Mouse (Mus musculus) heart, adult 2 months (tissue): Measurements from ENCODE around the gene Sorbs2. TPM values are rescaled to one million over a fixed set of nuclear protein-coding genes. Genes with fewer than 3 reads are reported as not detected.

Experiments
- DNase-seq, 2 experiments: peaks; one replicate each; pipeline ENCODE4 v3.0.0; 2021
- H3K27ac ChIP-seq: fragments of 200-600 bp; 2 replicates; pipeline ENCODE4 v1.8.1; 2022
- H3K27me3 ChIP-seq: fragments of 200-500 bp; 2 replicates; pipeline ENCODE4 v1.6.1; 2012; ENCODE audit warnings: mild to moderate bottlenecking, low read length, inconsistent platforms, mixed read lengths; ENCODE audit not compliant: control insufficient read depth, insufficient read depth
- H3K36me3 ChIP-seq: fragments of 200-500 bp; 2 replicates; pipeline ENCODE4 v1.6.1; 2012; ENCODE audit warnings: low read length, inconsistent platforms; ENCODE audit not compliant: control insufficient read depth, insufficient read depth
- H3K4me1 ChIP-seq: fragments of 200-500 bp; 2 replicates; pipeline ENCODE4 v1.6.1; 2011; ENCODE audit warnings: low read length; ENCODE audit not compliant: control insufficient read depth, insufficient read depth
- H3K4me3 ChIP-seq: fragments of 200-600 bp; 2 replicates; pipeline ENCODE4 v1.8.1; 2022
- H3K79me2 ChIP-seq: fragments of 200-500 bp; replicated peaks from 2 replicates; pipeline ENCODE4 v1.6.1; 2012; ENCODE audit warnings: mild to moderate bottlenecking, inconsistent platforms, low read length, moderate library complexity, mixed read lengths; ENCODE audit not compliant: control insufficient read depth, insufficient read depth
- H3K9ac ChIP-seq: fragments of 200-500 bp; 2 replicates; pipeline ENCODE4 v1.6.1; 2012; ENCODE audit warnings: low read depth, mild to moderate bottlenecking, control low read depth, inconsistent platforms, low read length, mixed read lengths
- CTCF ChIP-seq: fragments of 200-600 bp; IDR thresholded peaks from 2 replicates; pipeline ENCODE4 v1.8.1; 2022; ENCODE audit warnings: antibody characterized with exemption, mild to moderate bottlenecking, moderate library complexity
- EP300 ChIP-seq: fragments of 200-500 bp; IDR thresholded peaks from 2 replicates; pipeline ENCODE4 v1.6.1; 2011; ENCODE audit warnings: low read depth, low read length, control low read depth; ENCODE audit not compliant: insufficient read depth
- POLR2A ChIP-seq: fragments of 200-500 bp; IDR thresholded peaks from 2 replicates; pipeline ENCODE4 v1.6.1; 2011; ENCODE audit warnings: mild to moderate bottlenecking, low read depth, low read length, control low read depth; ENCODE audit not compliant: insufficient read depth
- WGBS: fragments of 180-500 bp; shearing (Covaris S2); methylation state at CpG from one replicate; pipeline ENCODE4 v1.1.7; 2018; 5-methylcytosine and 5-hydroxymethylcytosine counted together
- intact Hi-C: fragments of 180-260 bp; cut with DNase I; formaldehyde crosslinking; loops from one replicate; pipeline ENCODE4 v1.15.1; 2025
- polyA plus RNA-seq: library from polyadenylated mRNA; depleted of rRNA; stranded (reverse); fragments of >200 nt; gene quantifications from 2 replicates; pipeline ENCODE4 v1.2.3, GENCODE M21; 2012
- total RNA-seq, 2 experiments: library from RNA; stranded (reverse); gene quantifications; 2 replicates each; pipeline ENCODE4 v1.2.3; 2021

Gene Sorbs2
- total and polyA plus RNA-seq, 3 experiments = 233 to 581 (median 506) TPM

DNA sequence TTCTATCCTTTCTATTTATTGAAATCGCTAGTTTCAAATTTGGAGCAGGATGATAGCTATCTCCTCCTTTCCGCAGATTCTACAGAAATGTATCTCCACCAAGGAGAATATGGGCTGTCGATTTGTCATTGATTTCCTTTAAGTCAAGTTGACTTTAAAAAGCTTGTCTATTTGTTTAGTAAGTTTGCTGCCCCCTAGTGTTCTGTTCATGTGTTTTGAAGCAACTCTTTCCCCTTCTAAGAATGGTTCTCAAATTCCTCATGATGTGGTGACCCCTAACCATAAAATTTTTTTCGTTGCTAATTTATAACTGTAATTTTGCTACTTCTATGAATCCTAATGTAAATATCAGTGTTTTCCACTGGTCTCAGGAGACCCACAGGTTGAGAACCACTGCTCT, 273.0 kb downstream of the Sorbs2 start:
- intact Hi-C loops = loop anchor here (1.0 to 5.0 kb wide), 2 partner anchors 326 to 418 kb away; no protein-coding TSS in a partner anchor
- Histone ChIP-seq H3K27ac (no peak overlapping the region), H3K4me3 (no peak overlapping the region), H3K79me2 (no peaks in the 10 kb centered on the region), H3K27me3 (no peaks in the 10 kb centered on the region), H3K4me1 (no peaks in the 10 kb centered on the region; the same call in 1 of the 2 replicates), H3K9ac (no peak overlapping the region), H3K36me3 (no peaks in the 10 kb centered on the region; the same call in 1 of the 2 replicates)
- 29% methylated on average over 4 of the region's 4 CpGs for WGBS
- no peak for DNase-seq
- TF ChIP-seq POLR2A (no peak), CTCF (peak; percentile 81), EP300 (no peak)

DNA sequence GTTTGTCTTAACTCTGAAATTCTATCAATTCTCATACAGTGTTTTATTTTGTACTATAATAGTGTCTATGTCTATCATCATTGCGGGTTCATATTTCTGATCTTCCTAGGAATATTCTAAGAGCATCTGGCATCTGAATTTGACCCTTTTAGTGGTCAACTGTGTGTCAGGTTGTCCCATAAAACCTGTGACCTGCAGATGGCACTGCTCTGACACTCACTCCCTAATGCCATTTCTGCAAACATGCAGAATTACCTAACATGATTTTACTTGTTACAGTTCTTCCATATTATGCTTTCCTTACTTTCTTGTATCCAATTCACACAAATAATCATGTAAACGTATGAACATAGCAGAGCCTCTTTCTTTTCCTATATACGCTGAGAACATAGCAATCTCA, 281.0 kb downstream of the Sorbs2 start:
- H3K4me1 ChIP-seq = no peaks in the 10 kb centered on the region
- intact Hi-C loops = no loop called here
- H3K79me2 ChIP-seq = no peaks in the 10 kb centered on the region
- H3K9ac ChIP-seq = no peak overlapping the region
- no peaks in the 10 kb centered on the region for H3K36me3 ChIP-seq
- no peak overlapping the region for H3K27ac ChIP-seq
- TF ChIP-seq CTCF (peak; percentile 55), EP300 (no peak)
- WGBS = 86% methylated on average over 3 of the region's 3 CpGs
- H3K4me3 ChIP-seq = no peak overlapping the region
- H3K27me3 ChIP-seq = no peaks in the 10 kb centered on the region
- DNase-seq = no peak

DNA sequence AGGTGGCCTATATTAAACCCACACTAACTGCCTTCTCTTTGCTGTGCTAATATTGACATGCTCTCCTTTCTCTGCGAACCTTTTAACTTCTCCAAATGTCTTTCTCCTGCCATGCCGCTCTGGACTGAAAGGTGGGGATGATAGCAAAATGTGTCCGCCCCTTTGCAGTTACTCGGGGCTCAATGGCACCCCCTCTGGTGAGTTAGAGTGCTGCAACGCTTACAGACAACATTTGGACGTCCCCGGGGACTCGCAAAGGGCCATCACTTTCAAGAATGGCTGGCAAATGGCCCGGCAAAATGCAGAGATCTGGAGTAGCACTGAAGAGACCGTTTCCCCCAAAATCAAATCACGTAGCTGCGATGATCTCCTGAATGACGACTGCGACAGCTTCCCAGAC, 287.3 kb downstream of the Sorbs2 start:
- H3K27ac ChIP-seq = no peak overlapping the region
- no peak overlapping the region for H3K4me3 ChIP-seq
- no peaks in the 10 kb centered on the region for H3K27me3 ChIP-seq
- TF ChIP-seq POLR2A = no peak
- no peak for TF ChIP-seq EP300
- TF ChIP-seq CTCF = peak; percentile 71
- no peaks in the 10 kb centered on the region for H3K79me2 ChIP-seq
- peak in 1 of 2 experiments; percentile 31 for DNase-seq
- H3K4me1 ChIP-seq = no peaks in the 10 kb centered on the region
- no peak overlapping the region for H3K9ac ChIP-seq
- 75% methylated on average over 14 of the region's 14 CpGs for WGBS
- intact Hi-C loops = loop anchor here (5.0 kb wide), 1 partner anchor 137 kb away; the partner anchor contains the start of gene Ccdc110
- no peaks in the 10 kb centered on the region for H3K36me3 ChIP-seq

DNA sequence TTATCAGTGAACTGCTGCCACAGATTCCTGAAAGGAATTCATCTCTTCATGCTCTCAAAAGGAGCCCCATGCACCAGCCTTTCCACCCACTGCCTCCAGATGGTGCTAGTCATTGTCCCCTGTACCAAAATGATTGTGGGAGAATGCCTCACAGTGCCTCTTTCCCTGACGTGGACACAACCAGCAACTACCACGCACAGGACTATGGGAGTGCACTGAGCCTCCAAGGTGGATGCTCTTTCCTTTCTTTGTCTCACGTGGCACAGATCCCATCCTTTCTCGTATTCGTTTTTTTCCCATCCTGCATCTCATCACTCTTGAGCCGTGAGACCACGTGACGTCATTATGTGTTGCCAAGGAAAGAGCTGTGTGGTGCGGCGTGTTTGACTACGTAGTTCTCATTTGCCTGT, 288.7 kb downstream of the Sorbs2 start:
- Histone ChIP-seq H3K4me1 (no peaks in the 10 kb centered on the region), H3K27me3 (no peaks in the 10 kb centered on the region), H3K9ac (no peak overlapping the region), H3K27ac (no peak overlapping the region), H3K4me3 (no peak overlapping the region), H3K79me2 (no peaks in the 10 kb centered on the region), H3K36me3 (no peaks in the 10 kb centered on the region)
- WGBS = 48% methylated on average over 11 of the region's 11 CpGs
- intact Hi-C loops = loop anchor here (5.0 kb wide), 1 partner anchor 136 kb away; the partner anchor contains the start of gene Ccdc110
- TF ChIP-seq POLR2A = no peak
- TF ChIP-seq CTCF = peak; percentile 76
- peak; percentile 32 to 46 for DNase-seq

GRCm38 (mm10) chr8:45799517-45799916, 291.9 kb downstream of the Sorbs2 start:
- H3K36me3 ChIP-seq = no peaks in the 10 kb centered on the region
- no peak for DNase-seq
- no peaks in the 10 kb centered on the region for H3K27me3 ChIP-seq
- H3K27ac ChIP-seq = no peak overlapping the region
- 73% methylated on average over 4 of the region's 4 CpGs for WGBS
- H3K4me3 ChIP-seq = no peak overlapping the region
- H3K4me1 ChIP-seq = no peaks in the 10 kb centered on the region
- TF ChIP-seq POLR2A (no peak), EP300 (no peak), CTCF (no peak)
- no peaks in the 10 kb centered on the region for H3K79me2 ChIP-seq
- intact Hi-C loops = loop anchor here (5.0 kb wide), 1 partner anchor 133 kb away; the partner anchor contains the start of gene Ccdc110
- no peak overlapping the region for H3K9ac ChIP-seq

GRCm38 (mm10) chr8:45808597-45808996, 301.0 kb downstream of the Sorbs2 start:
- no peaks in the 10 kb centered on the region for H3K79me2 ChIP-seq
- no peak overlapping the region for H3K9ac ChIP-seq
- no peaks in the 10 kb centered on the region for H3K27me3 ChIP-seq
- intact Hi-C loops = no loop called here
- no peak overlapping the region for H3K27ac ChIP-seq
- DNase-seq = no peak
- TF ChIP-seq POLR2A = no peak
- no peak for TF ChIP-seq CTCF
- no peak for TF ChIP-seq EP300
- no peak overlapping the region for H3K4me3 ChIP-seq
- H3K36me3 ChIP-seq = no peaks in the 10 kb centered on the region
- H3K4me1 ChIP-seq = no peaks in the 10 kb centered on the region
- 89% methylated on average over 6 of the region's 6 CpGs for WGBS
